Mouse (Mus musculus) hindlimb bud, embryonic 11.5 days (tissue): ENCODE results near the gene Bend3.

ENCODE experiments used
- DNase-seq: peaks from one replicate; pipeline ENCODE4 v3.0.0-alpha.2; 2012; ENCODE audit warnings: low read depth, low spot score; ENCODE audit errors: extremely low spot score

The Bend3 gene

DNA sequence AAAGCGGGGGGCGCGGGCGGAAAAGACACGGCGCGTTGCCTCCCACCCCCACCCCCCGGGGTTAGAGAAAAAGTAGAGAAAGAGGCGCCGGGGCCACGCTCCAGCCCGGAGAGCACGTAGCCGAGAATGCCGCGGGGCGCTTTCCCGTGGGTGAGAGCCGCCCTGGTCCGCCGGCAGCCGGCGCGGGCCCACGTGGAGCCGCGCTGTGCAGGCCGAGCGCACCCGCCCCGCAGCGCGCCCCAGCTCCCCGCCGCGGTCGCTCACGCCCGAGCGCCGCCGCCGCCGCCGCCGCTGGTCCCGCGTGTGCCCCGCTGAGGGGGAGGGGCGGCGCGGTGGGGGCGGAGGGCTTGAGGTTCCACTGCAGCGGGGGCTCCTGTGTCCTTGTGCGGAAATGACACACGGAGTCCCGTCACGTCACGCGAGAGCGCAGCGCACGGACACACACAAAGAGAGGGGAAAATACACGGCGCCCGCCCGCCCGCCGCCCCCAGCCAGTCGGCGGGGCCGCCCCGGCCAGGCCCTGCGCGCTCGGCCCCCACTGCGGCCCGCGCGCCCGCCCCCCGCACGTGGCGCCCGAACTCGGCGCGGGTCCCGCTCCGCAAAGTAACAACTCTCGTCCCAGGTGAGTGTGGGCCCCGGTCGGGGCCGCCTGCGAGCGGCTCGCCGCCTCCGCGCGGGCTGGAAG lies at the start of gene Bend3:
Gene Bend3 (plus strand): TSS at position 81 of the 685 bp plus-strand sequence.
- DNase-seq, result no peak

DNA sequence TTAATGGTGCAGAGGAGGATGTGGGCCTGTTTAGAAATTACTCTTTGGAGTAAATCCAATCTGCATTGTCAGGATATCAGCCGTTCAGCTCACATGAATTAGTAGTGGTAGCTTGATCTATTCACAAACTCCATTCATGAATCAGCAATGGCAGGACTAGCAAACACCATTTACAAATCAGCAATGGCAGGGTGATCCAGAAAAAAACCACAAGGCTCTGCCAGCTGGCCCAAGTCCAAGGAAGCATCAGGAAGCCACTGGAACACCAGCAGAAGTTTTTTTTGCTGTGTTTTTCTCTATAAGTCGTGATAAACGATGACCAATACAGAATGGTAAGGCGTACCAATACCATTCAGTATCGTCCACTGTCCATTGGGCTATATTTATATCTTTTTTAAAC lies 48.0 kb upstream of the Bend3 start:
- no peak for DNase-seq

DNA sequence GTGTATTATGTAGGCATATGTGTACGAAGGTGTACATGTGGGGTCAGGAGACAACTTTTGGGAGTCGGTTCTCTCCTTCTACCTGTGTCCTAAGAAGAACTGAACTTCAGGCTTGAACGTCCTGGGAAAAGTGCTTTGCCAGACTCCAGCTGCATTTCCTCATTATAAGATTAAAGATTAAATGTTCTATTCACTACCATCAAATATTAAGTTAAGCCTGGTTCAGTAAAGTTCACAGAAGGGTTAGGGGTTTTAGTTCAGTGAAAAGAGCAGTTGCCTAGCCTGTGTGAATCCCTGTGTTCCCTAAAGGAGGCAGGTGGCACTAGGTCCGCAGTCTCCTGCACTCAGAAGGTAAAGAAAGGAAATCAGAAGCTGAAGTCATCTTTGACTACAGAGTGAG lies 44.3 kb upstream of the Bend3 start:
- DNase-seq, result no peak

DNA sequence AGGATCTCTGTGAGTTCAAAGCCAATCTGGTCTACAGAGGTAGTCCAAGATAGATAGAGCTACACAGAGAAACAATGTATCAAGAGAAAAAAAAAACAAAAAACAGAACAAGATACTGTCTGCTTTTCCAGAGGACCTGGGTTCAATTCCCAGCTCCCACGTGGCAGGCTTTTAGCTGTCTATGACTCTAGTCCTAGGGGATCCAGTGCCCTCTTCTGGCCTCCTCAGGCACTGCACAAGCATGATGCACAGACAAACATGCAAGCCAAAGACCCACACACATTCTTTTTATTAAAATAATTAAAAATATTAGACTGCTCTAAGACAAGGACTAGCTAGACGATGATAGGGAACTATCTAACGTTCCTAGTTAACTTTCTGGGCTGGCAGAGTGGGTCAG lies 42.9 kb upstream of the Bend3 start:
- DNase-seq, result no peak

DNA sequence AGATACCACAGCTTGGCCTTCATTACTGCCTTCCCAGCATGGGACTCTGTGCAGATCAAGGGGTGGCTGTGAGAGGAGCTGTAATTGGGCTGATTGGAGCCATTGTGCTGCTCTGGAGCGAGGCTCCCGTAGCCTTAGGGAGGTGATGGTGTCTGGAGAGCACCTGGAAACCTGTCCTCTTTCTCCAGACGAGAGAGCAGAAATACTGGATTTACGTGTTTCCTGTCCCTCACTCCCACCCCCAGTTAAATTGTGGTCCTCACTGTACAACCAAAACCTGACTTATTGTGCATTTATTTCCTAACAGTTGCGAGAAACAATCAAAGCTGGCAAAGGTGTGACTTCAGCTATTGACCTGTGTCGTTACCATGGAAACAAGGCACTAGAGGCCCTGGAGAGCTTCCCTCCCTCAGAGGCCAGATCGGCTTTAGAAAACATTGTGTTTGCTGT lies 39.1 kb upstream of the Bend3 start:
- peak; percentile 74 for DNase-seq

DNA sequence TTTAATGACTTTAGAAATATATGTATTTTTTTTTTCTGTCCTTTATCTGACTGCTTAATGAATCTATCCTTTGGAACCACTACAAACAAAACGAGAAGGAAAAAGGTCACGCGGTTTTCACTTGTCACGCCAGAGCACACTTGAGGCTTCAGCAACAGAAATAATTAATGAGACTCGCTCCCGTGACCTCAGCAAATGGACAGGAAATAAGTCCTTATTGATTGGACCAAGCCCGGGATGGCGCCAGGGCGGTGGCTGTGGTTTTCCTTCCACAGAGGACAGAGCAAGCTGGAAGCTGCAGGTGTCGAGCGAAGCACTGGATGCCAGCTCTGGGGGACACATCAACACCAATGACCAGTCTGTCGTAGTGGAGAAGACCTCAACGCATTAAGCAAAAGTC lies 38.6 kb upstream of the Bend3 start:
- no peak for DNase-seq

DNA sequence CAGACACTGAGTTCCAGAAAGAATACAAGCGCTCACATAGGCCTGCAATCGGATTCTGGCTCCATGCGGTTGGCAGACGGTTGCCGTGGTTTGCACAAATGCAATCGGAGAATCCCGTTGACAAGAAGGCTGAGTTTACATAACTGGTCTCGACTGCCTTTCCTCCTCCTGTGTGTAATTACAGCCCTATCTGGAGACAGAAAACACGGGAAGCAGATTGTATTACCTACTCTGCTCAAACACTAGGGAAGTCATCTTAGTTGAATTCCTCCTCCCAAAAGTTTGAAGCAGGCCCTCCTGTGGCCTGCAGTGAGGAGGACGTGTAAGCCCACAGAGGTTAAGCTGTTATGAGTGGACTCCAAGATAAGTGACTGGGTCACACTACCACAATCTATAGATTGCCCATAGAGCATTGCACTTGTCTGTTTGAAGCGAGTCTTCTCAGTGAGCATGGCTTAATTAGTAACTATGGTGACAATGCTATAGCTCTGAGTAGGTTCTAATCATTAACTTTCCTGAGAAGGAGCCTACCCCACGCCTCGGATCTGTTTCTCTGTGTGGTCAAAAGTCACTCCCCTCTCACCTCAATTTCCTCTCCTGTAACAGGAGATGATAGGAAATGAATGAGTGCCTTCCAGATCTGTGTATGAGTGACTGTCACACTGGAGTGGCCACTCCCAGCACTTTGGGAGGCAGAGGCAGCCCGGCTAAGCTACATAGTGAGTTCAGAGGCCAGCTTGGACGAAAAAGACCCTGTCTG lies 37.5 kb upstream of the Bend3 start:
- DNase-seq, result no peak

DNA sequence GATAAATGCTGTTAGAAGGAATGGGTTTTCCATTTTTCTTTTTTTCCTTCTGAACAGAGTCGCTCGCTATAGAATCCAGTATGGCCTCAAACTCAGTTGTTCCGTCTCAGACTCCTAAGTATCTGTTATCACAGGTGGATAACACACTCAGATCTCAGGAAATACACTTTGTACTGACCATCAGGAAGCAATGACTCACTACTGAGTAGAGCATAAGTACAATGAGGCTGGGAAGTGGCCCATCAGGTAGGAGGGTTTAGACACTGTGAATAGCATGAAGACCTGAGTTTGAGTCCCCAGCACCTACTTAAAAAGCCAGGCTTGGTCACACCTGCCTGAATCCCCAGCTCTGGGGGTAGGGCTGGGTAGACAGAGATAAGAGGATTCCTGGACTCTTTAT lies 30.0 kb upstream of the Bend3 start:
- no peak for DNase-seq

DNA sequence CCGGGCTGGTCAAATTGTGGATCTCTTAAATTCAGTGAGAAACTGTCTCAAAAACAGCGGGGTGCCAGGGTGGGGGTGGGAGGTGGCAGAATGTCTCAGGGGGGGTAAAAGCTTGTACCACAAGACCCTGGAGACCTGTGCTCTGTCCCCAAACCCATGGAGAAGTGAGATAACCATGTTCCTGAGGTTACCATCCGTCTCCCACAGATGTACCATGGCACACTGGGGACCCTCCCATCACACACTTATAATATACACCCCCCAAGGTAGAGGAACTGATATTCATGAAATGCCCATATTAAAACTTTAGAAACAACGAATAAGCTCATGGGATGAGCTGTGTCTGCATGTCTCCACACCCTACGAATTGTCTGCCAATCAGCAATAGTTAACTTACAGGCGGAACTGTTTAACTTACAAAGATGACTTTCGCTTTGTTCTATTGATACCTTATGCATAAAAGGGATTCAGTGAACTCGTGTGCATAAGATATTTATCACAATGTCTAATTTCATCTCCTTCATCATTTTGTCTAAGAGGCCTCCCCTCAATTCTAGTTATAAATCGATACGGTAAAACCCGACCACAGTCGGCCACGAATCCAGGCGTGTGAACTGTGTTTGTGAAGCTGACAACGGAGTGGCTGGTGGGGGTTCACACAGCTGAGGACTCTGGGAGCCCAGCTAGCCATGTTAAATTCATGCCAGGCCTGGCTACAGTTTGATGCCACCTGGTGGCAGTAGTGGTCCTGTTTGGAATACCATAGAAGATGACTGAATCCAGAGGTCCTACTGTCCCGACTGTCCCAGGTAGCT lies 26.6 kb upstream of the Bend3 start:
- no peak for DNase-seq

DNA sequence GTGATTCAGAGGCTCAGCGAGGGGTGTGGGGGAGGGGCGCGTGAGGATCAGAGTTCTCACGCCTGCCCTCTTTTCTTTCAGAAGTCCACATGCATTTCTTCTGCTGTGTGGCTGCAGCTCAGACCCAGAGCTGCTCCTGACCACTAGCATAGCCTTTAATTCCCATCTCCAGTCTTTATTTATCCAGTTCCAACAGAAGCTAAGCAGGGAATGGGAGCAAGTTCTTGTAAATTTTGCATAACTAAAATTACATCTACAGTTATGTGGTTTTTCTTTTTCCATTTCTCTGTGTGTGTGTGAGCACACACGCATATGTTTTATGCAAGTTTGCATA lies 26.0 kb upstream of the Bend3 start:
- DNase-seq, result no peak

DNA sequence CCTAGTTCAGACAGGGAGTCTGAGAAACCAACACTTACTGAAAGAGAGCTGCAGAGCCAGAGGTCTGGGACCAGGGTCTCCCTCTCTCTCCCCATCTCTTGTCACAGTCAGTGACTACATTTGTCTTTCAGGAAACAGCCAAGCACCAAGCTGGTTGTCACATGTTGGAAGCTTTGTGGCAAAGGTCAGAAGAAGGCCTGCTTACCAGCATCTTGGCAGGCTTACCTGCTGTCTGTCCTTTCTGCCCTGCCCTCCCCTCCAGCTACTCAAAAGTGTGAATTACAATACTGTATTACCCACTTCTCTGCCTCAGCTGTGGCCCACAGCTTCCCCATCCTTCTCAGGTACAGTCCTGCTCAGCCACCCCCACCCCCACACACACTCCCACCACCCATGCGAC lies 24.4 kb upstream of the Bend3 start:
- DNase-seq, result no peak

DNA sequence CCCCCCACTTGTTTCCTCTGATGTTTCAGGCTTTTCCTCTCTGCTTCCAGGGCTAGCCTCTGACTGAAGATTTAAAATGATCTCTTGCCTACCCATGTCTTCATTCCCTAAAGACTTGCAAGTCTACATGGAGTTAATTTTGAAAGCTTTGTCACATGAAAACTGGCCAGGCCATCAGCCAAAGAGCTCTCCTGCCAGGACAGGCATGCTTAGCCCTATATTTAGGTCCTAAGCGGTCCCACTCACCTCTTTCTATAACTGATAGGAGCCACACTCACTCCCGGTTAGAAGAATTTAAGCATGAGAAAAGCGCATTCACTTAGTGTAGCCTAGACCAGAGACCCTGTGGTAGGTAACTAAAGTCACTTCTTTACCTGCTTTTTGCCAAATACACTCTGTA lies 24.0 kb upstream of the Bend3 start:
- DNase-seq, result no peak

DNA sequence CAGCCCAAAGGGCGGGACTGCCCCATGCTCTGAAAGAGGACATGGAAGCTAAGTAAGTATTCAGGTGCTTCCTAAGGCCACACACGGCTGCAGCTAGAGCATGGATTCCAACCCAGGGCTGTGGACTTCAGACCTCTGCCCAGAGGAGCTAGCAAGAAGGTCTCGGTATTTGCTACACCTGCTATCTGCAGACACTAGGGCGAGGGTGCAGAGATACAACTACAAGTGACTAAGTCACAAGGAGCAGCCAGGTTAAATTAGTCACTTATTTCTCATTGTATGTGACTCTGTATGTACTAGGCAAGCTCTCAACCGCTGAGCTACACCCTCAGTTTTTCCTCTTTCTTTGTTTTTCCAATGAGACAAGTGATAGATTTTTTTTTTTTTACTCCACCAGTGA lies 15.8 kb upstream of the Bend3 start:
- DNase-seq, result no peak

DNA sequence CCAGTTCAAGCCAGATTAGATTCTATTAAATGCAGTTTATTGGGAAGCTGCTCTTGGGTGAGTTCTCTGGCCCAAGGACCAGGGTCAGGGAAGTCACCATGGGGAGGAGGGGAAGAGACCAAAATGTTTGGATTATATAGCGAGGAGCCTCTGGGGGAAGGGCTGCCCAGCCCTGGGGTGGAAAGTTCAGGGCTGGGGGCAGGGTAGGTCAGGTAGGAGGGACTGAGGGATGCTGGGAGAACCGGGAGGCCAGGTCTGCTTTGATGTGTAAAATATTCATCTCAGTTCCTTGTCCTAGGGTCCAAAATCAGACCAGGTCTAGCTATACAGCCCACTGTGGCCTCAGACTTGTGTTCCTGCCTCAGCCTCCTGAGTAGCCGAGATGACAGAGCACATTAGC lies 15.4 kb upstream of the Bend3 start:
- no peak for DNase-seq

DNA sequence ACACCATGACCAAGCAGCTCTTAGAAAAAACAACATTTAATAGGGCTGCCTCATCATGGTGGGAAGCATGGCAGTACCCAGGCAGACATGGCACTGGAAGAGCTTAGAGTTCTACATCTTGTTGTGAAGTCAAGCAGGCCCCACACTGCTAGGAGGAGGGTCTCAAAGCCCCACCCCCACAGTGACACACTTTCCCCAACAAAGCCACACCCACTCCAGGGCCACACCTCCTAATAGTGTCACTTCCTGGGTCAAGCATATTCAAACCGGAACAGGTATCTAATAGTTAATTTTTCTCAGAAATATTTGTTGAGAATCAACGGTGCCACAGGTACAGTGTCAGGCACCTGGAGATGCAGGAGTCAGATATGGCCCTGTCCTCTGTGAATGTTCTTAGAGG lies 12.4 kb upstream of the Bend3 start:
- no peak for DNase-seq

DNA sequence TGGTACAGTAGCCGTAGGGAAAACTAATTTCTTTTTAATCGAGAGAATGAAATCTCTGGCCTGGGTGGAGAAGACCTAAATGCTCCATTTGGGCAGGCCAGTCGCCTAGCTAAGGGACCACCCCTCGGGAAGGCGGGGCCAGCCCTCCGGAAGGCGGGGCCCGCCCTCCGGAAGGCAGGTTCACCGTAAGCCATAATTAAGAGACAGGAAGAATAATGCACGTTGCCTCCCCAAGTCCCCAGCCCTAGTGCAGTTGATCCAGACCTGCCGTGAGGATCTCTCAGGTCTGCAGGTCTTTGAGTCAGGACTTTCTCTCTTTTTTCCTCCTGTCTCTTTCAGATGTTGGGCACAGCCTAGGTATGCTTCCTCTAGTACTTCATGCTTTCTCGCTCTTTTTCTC lies 11.0 kb upstream of the Bend3 start:
- DNase-seq, result no peak

DNA sequence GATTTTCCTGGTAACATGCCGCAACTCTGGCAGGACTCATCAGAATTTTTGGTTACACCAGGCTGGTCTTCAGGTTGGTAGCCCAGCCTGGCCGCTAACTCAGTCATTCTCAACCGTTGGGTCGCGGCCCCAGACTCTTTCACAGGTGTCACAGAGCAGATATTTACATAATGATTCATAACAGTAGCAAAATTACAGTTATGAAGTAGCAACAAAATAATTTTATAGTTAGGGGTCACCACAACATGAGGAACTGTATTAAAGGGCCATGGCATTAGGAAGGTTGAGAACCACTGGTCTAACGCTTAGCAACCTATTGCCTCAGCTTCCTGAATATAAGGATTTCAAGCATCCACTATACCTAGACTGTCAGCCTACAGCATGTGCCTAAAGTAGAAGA lies 10.3 kb upstream of the Bend3 start:
- DNase-seq, result no peak

DNA sequence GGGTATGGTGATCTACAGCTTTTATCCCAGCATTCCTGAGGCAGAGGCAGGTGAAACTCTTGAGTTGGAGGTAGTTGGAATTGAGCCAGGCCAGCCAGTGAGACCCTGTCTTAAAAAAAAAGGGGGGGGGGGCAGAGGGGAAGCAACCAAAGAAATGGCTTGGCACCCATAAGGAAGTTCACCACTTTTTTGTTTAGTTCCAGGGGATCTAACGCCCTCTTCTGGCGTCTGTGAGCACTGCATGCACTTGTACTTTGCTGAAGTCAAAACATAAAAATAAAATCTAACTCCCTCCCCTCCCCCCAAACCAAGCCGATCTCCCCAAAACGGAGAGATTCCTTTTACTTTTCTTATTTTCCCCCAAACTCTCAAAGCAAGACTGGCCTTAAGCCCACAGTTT lies 3.3 kb upstream of the Bend3 start:
- no peak for DNase-seq

DNA sequence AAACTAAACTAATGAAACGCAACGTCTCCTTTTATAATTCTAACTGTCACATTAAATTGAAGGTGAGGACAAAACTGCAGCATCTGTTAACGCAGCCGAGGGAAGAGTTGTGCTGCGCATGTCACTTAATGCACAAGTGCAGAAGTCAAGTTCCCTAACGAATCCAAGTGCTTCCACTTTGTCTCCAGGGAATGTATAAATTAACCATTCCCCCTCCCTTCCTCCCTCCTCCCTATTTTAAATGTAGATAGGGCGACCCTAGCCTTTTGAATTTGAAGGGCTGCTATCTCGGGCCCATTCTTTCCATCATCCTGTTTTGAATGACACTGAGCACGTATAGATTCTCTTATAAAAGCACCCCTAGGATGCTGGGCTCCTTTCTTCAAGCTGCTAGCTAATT lies 1.2 kb upstream of the Bend3 start:
- no peak for DNase-seq

DNA sequence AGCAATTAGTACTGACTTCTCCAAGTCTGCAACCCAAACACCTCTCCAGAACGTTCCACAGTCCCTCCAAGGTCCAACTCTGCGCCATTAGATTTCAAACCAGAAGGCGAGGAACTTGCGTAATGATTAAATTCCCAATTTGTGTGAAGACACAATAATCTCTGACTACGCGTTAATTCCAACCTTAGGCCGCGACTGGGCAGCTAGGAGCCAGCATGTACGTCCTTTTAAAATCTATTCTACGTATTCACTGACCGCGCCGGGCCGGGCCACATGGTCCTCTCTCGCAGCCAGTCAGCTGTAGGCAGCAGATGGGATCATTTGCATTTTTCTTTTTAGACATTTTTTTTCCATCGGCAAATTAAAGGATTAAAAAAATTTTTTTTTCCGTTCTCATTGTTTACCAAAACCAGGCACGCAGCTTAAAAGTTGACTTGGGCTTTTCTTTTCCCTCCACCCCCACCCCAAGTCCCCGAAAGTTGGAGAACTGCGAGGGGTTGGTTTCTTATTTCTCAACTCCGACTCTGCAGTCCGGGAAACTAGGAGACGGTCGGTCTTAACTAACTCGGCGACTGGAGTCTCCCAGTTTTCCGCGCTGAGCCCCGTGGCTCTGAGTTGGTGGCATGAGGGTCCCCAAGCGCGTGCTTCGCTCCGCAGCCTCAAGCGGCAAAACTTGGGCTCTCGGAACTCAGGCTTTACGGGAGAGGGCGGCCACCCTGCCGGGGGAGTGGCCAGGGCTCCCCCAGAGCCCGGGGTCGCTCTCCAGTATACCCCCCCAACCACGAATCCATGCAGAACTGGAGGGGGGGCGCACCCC lies 558 bp upstream of the Bend3 start:
- DNase-seq, result no peak

DNA sequence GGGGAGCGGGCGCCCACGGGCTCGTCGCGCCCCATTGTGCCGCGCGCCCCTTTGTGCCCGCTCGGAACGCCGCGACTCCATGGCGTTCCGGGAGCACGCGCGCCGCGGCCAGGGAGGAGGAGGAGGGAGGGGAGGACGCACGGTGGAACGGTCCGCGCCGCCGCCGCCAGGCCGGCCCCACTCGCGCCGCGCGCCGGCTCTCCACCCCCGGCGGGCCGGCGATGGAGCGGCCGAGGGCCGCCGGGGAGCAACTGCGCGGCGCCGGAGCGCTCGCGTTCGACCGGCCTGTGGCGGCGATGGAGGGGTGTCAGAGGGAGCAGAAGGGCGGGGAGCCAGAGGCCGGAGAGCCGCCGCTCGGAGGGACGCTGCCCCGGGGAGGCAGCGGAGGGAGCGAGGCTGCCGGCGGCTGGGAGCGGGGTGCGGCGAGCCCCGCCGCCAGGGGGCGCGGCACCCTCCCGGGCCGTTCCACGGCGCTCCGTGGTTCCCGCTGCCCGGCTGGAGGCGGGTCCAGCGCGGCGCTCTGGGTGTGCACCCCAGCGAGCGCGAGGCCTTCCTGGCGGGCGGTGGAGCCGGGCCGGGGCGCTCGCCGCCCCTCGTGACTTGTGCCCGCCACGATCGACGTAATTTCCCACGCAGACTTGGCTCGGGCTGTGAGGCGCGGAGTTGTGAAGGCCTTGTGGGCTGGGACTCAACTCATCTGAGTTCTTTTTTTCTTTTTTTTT lies 966 bp downstream of the Bend3 start:
- no peak for DNase-seq
